Mouse (Mus musculus) brain, embryonic 14.5 days (tissue): ENCODE results near the gene Spry1. TPM values are rescaled to one million over a fixed set of nuclear protein-coding genes. Genes with fewer than 3 reads are reported as not detected.
A peak's percentile ranks its signal among the peaks of the same experiment; 100 is the strongest.

Source experiments
- DNase-seq: peaks from one replicate; pipeline ENCODE4 v3.0.0-alpha.2; 2011; ENCODE audit warnings: low read depth
- CTCF ChIP-seq: fragments of 200-500 bp; IDR thresholded peaks from 2 replicates; pipeline ENCODE4 v1.5.1; 2012; ENCODE audit warnings: inconsistent platforms, mild to moderate bottlenecking, moderate library complexity, borderline replicate concordance; ENCODE audit not compliant: insufficient read depth, insufficient read length; ENCODE audit errors: extremely low read depth
- POLR2A ChIP-seq: fragments of 200-500 bp; IDR thresholded peaks from 2 replicates; pipeline ENCODE4 v1.6.1; 2012; ENCODE audit warnings: mild to moderate bottlenecking, inconsistent platforms, borderline replicate concordance; ENCODE audit not compliant: poor library complexity, insufficient read depth, insufficient read length, severe bottlenecking; ENCODE audit errors: extremely low read depth
- polyA plus RNA-seq: library from polyadenylated mRNA; depleted of rRNA; stranded (reverse); fragments of >200 nt; gene quantifications from 2 replicates; pipeline ENCODE4 v1.2.3, GENCODE M21; 2012; rRNA removed

Spry1 gene
- polyA plus RNA-seq, 1 experiment = 20.2 TPM

GRCm38 (mm10) chr3:37687158-37687980 lies 47.6 kb downstream of the Spry1 start:
- peak; percentile 55 for DNase-seq
- no peak for TF ChIP-seq POLR2A
- no peak for TF ChIP-seq CTCF

GRCm38 (mm10) chr3:37692945-37693344 lies 53.2 kb downstream of the Spry1 start:
- TF ChIP-seq POLR2A (no peak), CTCF (no peak)
- no peak for DNase-seq

DNA sequence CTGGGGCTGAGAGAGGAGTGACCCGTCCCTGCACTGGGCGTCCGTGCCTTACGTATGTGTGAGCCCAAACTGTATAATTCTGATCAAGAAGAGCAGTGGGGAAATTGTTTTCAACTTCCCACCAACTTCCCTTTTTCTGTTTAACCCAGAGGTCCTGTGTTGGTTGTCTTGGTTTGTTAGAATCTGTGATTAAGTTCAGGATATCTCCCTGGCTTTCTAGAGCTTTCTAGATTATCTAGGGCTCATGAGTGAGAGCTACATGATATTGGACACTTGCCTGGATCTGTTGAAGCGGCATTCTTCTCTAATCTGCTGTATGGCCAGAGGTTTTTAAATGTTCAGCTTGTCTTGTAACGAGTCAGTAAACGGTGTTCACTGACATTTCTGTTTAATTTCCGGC lies 53.8 kb downstream of the Spry1 start:
- no peak for TF ChIP-seq CTCF
- no peak for TF ChIP-seq POLR2A
- DNase-seq = no peak

Other genes with a start within 250 kb of the Spry1 start
- 7.1 and 12.3 TPM in 2 replicates for gene Spata5, start 220.1 kb upstream of the Spry1 start, polyA plus RNA-seq
- gene Nudt6, start 219.7 kb upstream of the Spry1 start, polyA plus RNA-seq = 4.6 and 6.0 TPM in 2 replicates
- gene Gm5148, start 84.5 kb downstream of the Spry1 start, polyA plus RNA-seq = 12.4 and 12.9 TPM in 2 replicates